Mouse (Mus musculus): Measurements from ENCODE around the gene Ramp3. TPM values are rescaled to one million over a fixed set of nuclear protein-coding genes. Genes with fewer than 3 reads are reported as not detected.
A peak's percentile ranks its signal among the peaks of the same experiment; 100 is the strongest.

Ramp3 gene
- polyA plus RNA-seq, 1 experiment = 0.05 TPM

DNA sequence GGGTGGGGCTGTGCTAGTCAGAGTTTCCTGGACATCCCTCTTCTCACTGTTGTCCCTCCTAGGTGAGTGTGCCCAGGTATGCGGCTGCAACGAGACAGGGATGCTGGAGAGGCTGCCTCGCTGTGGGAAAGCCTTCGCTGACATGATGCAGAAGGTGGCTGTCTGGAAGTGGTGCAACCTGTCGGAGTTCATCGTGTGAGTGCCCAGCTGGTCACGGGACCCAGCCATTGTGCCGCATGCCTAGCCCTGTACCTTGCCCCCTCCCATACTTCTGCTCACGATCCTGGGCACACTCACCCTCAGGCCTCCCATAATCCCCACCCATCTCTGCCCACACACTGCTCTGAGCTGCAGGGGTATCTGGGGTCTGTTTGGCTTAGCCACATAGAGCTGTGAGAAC lies 16.4 kb downstream of the Ramp3 start:
- TF ChIP-seq MYOG (IDR thresholded peaks at IDR 0.05; ENCODE audit: control insufficient read depth, extremely low read depth, insufficient read length) (no peak), CEBPB (IDR thresholded peaks at IDR 0.05; ENCODE audit: low read depth) (no peak), MAX (IDR thresholded peaks at IDR 0.05) (no peak), MYOD1 (IDR thresholded peaks at IDR 0.05; ENCODE audit: control insufficient read depth, insufficient read length, low read depth) (no peak), CTCF (IDR thresholded peaks at IDR 0.05; ENCODE audit: control insufficient read depth, insufficient read depth, insufficient read length) (no peak), USF1 (IDR thresholded peaks at IDR 0.05; ENCODE audit: low read depth) (no peak)
- no peak overlapping the region for H3ac ChIP-seq (ENCODE audit: control insufficient read depth, insufficient read length, low read depth)
- H3K79me2 ChIP-seq (ENCODE audit: control insufficient read depth, insufficient read depth) = no peaks in the 10 kb centered on the region
- no peaks in the 10 kb centered on the region for H3K79me3 ChIP-seq (ENCODE audit: low read depth)
- H3K36me3 ChIP-seq (ENCODE audit: control insufficient read depth, insufficient read depth) = no peaks in the 10 kb centered on the region
- H3K4me3 ChIP-seq (ENCODE audit: insufficient read depth, poor library complexity, severe bottlenecking) = no peak overlapping the region
- no peaks in the 10 kb centered on the region for H3K27me3 ChIP-seq (ENCODE audit: control insufficient read depth, insufficient read depth, insufficient read length)

DNA sequence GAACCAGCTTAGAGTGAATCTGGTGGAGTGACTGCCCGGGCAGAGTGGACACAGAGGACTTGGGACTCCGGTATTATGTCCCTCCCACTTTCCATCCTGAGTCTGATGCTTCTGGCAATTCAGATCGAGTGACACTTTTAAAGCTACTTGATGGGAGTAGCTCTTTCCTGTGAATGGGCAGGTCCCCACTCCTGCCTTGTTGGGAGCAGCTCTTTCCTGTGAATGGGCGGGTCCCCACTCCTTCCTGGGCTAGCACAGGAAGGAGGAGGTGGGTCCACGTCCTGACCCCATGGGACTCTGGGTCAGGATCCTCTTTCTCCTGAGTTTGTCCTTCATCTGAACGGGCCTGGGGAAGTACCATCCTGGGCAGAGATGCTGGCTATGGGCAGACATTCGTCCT lies 17.1 kb downstream of the Ramp3 start:
- Histone ChIP-seq H3K79me3 (ENCODE audit: low read depth) (no peaks in the 10 kb centered on the region), H3ac (ENCODE audit: control insufficient read depth, insufficient read length, low read depth) (no peak overlapping the region), H3K36me3 (ENCODE audit: control insufficient read depth, insufficient read depth) (no peaks in the 10 kb centered on the region), H3K27me3 (ENCODE audit: control insufficient read depth, insufficient read depth, insufficient read length) (no peaks in the 10 kb centered on the region), H3K4me3 (ENCODE audit: insufficient read depth, poor library complexity, severe bottlenecking) (no peak overlapping the region), H3K79me2 (ENCODE audit: control insufficient read depth, insufficient read depth) (no peaks in the 10 kb centered on the region)
- TF ChIP-seq USF1 (IDR thresholded peaks at IDR 0.05; ENCODE audit: low read depth) (no peak), FOSL1 (IDR thresholded peaks at IDR 0.05; ENCODE audit: insufficient read depth, low read length, poor library complexity, severe bottlenecking) (no peak), MYOG (IDR thresholded peaks at IDR 0.05; ENCODE audit: control insufficient read depth, extremely low read depth, insufficient read length) (no peak), MAX (IDR thresholded peaks at IDR 0.05) (no peak), CTCF (IDR thresholded peaks at IDR 0.05; ENCODE audit: control insufficient read depth, insufficient read depth, insufficient read length) (no peak), CEBPB (IDR thresholded peaks at IDR 0.05; ENCODE audit: low read depth) (no peak), MYOD1 (IDR thresholded peaks at IDR 0.05; ENCODE audit: control insufficient read depth, insufficient read length, low read depth) (no peak)

DNA sequence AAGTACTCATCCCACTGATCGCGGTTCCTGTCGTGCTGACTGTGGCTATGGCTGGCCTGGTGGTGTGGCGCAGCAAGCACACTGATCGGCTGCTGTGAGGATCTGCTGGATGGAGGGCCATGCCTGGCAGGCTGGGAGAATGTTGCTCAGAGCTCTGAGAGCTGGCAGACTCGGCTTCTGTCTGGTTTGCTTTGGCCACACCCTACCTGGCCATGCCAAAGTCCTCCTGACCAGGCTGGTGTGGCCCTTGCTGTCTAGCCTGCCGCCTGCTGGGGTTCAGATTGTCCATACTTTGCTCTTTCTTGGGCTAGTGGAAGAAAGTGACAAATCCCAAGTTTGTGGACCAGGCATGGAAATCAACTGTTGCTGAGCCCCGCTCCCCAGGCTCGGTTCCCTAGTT lies 18.3 kb downstream of the Ramp3 start:
- no peak overlapping the region for H3K4me3 ChIP-seq (ENCODE audit: insufficient read depth, poor library complexity, severe bottlenecking)
- H3K79me3 ChIP-seq (ENCODE audit: low read depth) = no peaks in the 10 kb centered on the region
- TF ChIP-seq MYOG (IDR thresholded peaks at IDR 0.05; ENCODE audit: control insufficient read depth, extremely low read depth, insufficient read length) = no peak
- TF ChIP-seq FOSL1 (IDR thresholded peaks at IDR 0.05; ENCODE audit: insufficient read depth, low read length, poor library complexity, severe bottlenecking) = no peak
- TF ChIP-seq MYOD1 (IDR thresholded peaks at IDR 0.05; ENCODE audit: control insufficient read depth, insufficient read length, low read depth) = no peak
- TF ChIP-seq MAX (IDR thresholded peaks at IDR 0.05) = no peak
- TF ChIP-seq CEBPB (IDR thresholded peaks at IDR 0.05; ENCODE audit: low read depth) = no peak
- TF ChIP-seq CTCF (IDR thresholded peaks at IDR 0.05; ENCODE audit: control insufficient read depth, insufficient read depth, insufficient read length) = no peak
- H3K27me3 ChIP-seq (ENCODE audit: control insufficient read depth, insufficient read depth, insufficient read length) = no peaks in the 10 kb centered on the region
- no peaks in the 10 kb centered on the region for H3K79me2 ChIP-seq (ENCODE audit: control insufficient read depth, insufficient read depth)
- no peak overlapping the region for H3ac ChIP-seq (ENCODE audit: control insufficient read depth, insufficient read length, low read depth)
- no peaks in the 10 kb centered on the region for H3K36me3 ChIP-seq (ENCODE audit: control insufficient read depth, insufficient read depth)

DNA sequence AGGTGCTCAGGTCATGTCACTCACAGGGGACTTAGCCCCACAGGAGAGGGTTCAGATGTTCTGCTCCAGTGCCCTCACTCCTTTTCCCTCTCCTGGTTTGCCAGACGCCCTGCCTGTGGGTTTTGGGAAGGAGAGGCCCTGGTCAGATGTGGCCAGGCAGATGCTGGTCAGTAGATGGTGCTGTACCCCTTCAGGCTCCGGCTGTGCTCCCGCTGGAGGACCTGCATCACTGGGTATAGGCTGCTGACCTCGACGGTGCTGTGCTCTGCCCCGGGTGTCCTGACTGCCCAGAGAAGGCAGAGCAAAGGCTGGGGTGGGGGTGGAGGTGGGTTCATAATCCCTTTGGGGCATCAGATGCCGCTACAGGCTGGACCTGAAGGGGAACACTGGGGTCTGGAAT lies 19.2 kb downstream of the Ramp3 start:
- Histone ChIP-seq H3K79me3 (ENCODE audit: low read depth) (no peaks in the 10 kb centered on the region), H3K4me3 (ENCODE audit: insufficient read depth, poor library complexity, severe bottlenecking) (no peak overlapping the region), H3K79me2 (ENCODE audit: control insufficient read depth, insufficient read depth) (no peaks in the 10 kb centered on the region), H3K36me3 (ENCODE audit: control insufficient read depth, insufficient read depth) (no peaks in the 10 kb centered on the region), H3ac (ENCODE audit: control insufficient read depth, insufficient read length, low read depth) (no peak overlapping the region), H3K27me3 (ENCODE audit: control insufficient read depth, insufficient read depth, insufficient read length) (no peaks in the 10 kb centered on the region)
- TF ChIP-seq CEBPB (IDR thresholded peaks at IDR 0.05; ENCODE audit: low read depth) = no peak
- peak; percentile 35 for TF ChIP-seq CTCF (IDR thresholded peaks at IDR 0.05; ENCODE audit: control insufficient read depth, insufficient read depth, insufficient read length)

DNA sequence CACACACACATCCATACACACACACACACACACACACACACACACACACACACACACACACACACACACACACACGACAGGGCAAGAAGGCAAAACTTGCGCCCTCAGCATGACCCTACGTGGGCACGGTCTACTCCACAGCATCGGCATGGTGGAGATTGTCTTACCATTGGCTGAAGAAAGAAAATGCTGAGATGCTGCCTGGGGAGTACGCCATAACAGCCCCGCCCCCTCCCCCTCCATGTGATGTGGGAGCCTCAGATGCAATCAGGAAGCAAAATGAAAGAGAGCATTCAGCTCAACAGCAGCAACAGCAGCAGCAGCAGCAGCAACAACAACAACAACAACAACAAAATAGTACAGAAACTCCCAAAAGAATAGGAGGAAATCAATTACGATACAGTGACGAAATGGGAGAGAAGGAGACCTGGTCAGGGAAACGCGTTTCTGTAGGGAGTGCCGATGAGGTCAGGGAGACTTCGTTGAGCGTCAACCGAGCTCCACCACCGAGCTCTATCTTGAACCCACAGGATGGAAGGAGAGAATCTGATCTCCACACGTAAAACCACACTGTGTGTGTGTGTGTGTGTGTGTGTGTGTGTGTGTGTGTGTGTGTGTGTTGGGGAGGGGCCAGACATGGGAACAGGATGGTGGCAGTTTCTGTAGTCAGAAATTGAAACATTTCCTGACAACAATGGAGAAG lies 21.5 kb downstream of the Ramp3 start:
- TF ChIP-seq CTCF (IDR thresholded peaks at IDR 0.05; ENCODE audit: control insufficient read depth, insufficient read depth, insufficient read length) (no peak), FOSL1 (IDR thresholded peaks at IDR 0.05; ENCODE audit: insufficient read depth, low read length, poor library complexity, severe bottlenecking) (no peak), MYOG (IDR thresholded peaks at IDR 0.05; ENCODE audit: control insufficient read depth, extremely low read depth, insufficient read length) (no peak), USF1 (IDR thresholded peaks at IDR 0.05; ENCODE audit: low read depth) (no peak), CEBPB (IDR thresholded peaks at IDR 0.05; ENCODE audit: low read depth) (no peak), MAX (IDR thresholded peaks at IDR 0.05) (no peak), MYOD1 (IDR thresholded peaks at IDR 0.05; ENCODE audit: control insufficient read depth, insufficient read length, low read depth) (no peak)

DNA sequence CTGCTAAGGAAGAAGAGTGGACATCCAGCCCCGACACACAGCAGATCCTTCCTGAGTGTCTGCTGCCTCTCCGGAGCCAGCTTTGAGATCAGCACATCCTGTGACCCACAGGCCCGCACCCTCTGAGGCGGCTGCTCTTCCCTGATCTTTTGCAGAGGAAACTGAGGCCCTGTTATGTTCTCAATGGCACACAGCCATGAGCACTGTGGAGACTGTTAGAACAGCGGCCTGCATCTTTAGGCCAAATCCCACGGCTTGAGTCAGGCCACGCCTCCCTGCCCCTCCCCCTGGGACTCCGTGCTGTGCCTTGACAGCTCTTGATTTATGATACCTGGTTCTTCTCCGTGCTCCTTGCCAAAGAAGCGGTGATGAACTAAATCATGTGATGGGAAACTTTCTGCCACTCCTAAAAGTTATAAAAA lies 22.1 kb downstream of the Ramp3 start:
- Histone ChIP-seq H3K27me3 (ENCODE audit: control insufficient read depth, insufficient read depth, insufficient read length) (no peaks in the 10 kb centered on the region), H3K36me3 (ENCODE audit: control insufficient read depth, insufficient read depth) (no peaks in the 10 kb centered on the region), H3K79me3 (ENCODE audit: low read depth) (no peaks in the 10 kb centered on the region), H3K4me3 (ENCODE audit: insufficient read depth, poor library complexity, severe bottlenecking) (no peak overlapping the region), H3K79me2 (ENCODE audit: control insufficient read depth, insufficient read depth) (no peaks in the 10 kb centered on the region), H3ac (ENCODE audit: control insufficient read depth, insufficient read length, low read depth) (no peak overlapping the region)
- TF ChIP-seq MYOG (IDR thresholded peaks at IDR 0.05; ENCODE audit: control insufficient read depth, extremely low read depth, insufficient read length) = no peak
- TF ChIP-seq FOSL1 (IDR thresholded peaks at IDR 0.05; ENCODE audit: insufficient read depth, low read length, poor library complexity, severe bottlenecking) = no peak
- no peak for TF ChIP-seq CTCF (IDR thresholded peaks at IDR 0.05; ENCODE audit: control insufficient read depth, insufficient read depth, insufficient read length)
- TF ChIP-seq MYOD1 (IDR thresholded peaks at IDR 0.05; ENCODE audit: control insufficient read depth, insufficient read length, low read depth) = no peak

More for the DNA sequence above, 21.5 kb downstream of the Ramp3 start:
- Histone ChIP-seq H3ac (ENCODE audit: control insufficient read depth, insufficient read length, low read depth) (no peak overlapping the region), H3K79me3 (ENCODE audit: low read depth) (no peaks in the 10 kb centered on the region), H3K4me3 (ENCODE audit: insufficient read depth, poor library complexity, severe bottlenecking) (no peak overlapping the region), H3K27me3 (ENCODE audit: control insufficient read depth, insufficient read depth, insufficient read length) (no peaks in the 10 kb centered on the region), H3K79me2 (ENCODE audit: control insufficient read depth, insufficient read depth) (no peaks in the 10 kb centered on the region), H3K36me3 (ENCODE audit: control insufficient read depth, insufficient read depth) (no peaks in the 10 kb centered on the region)

Data from C2C12 (cell line).